Mouse (Mus musculus) neural tube, embryonic 10.5 days (tissue): ENCODE data around the gene Scarb2.

Source experiments
- DNase-seq: peaks from one replicate; pipeline ENCODE4 v3.0.0-alpha.2; 2017; ENCODE audit warnings: low spot score; ENCODE audit errors: extremely low spot score

Gene Scarb2

DNA sequence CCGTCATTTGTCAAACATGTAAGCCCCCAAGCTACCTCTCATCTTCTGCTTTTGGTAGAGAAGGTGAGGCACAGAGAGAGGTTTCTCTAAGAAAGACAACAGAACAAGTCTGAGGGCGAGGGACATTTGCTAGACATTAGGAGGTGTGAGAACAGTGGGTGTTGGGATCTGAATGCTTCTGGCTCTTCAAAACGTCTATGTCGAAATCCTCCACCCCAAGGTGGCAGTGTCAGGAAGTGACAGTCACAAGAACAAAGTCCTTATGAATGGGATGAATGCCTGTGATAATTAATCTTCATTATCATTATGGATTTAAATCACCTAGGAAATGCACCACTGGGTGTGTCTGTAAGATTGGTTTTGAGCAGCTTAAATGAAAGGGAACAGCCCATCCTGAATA is 11.3 kb downstream of the Scarb2 start:
- no peak for DNase-seq

DNA sequence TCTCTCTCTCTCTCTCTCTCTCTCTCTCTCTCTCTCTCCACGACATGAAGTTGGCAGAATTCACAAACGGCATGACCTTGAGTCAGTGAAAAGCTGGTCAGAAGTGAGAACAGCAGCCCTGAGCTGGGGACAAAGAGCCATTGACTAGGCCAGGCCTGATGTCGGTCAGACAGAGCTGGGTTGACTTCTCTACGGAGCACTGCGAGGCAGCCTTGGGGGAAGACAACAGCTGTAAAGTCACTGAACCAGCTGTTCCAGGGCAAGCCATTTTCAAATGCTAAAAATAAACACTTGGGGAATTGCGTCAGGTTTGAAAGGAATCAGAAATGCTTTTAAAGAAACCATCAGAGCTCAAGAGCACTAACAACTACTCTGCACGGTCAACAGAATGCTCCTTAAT is 13.2 kb downstream of the Scarb2 start:
- no peak for DNase-seq

DNA sequence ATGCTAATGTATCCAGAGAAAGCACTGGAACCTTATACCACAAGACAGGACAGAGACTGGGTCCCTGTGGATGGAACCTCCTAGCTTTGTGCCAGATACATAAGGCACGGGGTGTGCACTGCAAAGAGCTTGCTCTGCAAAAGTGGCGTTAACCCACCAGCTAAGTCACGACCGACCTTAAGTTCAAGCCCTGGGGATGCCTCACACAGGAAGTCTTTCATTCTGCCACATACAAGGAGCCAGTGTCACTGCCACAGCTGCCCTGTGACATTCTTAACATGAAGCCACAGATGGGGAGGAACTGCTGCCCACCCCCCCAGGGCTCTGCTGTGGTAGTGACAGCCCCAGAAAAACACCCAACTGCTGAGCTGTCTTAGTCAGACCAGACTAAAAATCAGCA is 15.9 kb downstream of the Scarb2 start:
- no peak for DNase-seq

DNA sequence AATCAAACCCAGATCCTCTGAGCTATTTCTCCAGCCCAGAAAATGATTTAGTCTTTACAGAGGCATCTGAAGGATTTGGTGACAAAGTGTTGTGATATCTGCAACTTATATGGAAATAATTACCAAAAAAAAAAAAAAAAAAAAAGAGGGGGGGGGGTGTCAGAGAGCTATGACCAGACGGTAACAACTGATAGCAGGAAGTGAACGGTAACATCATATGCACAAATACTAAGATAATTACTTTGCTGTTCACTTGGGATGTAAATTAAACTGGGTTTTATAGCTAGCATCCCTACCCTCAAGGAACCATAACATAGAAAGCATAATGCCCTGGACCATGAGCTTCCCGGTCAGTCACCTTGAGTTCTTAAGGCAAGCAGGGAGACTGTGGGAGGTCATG is 16.3 kb downstream of the Scarb2 start:
- DNase-seq: no peak

DNA sequence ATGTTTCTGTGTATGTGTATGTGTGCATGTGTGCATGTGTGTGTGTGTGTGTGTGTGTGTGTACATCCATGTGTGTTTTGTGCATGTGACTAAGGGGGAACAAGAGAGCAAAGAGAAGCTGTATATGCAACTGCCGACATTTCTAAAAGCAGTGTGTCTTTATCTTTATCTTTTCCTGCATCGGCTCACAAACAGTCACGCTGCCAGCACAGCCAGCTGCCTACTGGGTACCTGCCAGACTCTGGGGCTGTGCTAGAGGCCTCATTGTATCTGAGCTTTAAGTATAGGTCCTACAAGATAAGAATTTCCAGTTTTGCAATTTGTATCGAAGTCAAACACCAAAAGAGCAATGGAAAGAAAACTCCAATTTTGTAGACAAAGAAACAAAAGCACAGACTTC is 17.1 kb downstream of the Scarb2 start:
- DNase-seq: no peak

DNA sequence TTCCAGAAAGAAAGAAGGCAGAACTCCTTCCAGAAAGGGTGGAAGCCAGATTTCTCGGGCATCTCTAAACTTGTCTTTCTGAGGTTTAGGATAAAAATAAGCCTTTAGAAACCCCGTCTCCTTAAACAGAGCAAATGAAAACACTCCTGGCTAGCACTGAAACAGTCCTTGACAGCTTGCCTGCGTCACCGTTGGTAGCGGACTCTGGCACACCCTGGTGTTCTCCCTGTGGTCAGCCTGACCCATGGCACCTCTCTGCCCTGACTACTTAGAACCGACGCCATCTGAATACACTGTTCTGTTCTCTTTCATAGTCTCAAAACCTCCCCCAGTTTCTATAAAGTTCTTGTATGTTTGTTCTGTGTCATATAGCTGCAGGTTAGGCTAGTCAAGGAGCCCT is 17.7 kb downstream of the Scarb2 start:
- no peak for DNase-seq

DNA sequence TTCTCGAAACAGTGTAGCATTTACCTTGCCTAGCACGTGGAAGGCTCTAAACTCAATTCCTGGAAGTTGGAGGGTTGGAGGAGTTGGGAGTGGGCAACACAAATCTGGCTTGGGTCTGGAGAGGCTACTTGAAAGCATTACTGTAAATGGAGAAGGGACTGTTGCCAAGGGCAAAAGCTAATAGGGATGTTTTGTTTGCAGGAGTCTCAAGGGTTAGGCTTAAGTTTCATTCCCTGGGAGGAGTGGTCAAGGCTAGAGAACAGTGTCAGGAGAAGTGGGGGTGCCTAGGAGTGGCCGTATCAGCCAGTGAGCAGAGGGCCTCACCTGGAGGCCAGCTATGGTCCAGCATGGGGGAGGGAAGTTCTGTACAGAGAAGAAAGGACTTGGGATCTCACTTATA is 18.2 kb downstream of the Scarb2 start:
- no peak for DNase-seq

DNA sequence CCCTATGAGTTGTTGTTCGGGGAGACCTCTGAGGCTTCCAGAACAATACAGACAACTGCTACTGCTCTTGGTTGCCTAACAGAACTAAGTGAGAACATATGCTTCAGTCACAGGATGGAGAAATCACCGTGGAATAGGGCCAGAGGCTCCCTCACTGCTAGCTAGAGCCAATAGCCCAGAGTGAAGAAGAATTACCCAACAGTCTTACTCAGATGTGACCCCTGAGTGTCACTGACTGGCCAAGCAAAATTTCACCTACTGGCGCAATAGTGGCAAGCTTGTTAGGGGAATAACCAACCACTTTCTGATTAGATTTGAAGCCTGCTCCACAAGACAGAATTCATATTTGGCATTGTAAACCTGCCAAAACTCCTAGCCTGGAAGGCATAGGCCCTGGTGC is 19.9 kb downstream of the Scarb2 start:
- no peak for DNase-seq

DNA sequence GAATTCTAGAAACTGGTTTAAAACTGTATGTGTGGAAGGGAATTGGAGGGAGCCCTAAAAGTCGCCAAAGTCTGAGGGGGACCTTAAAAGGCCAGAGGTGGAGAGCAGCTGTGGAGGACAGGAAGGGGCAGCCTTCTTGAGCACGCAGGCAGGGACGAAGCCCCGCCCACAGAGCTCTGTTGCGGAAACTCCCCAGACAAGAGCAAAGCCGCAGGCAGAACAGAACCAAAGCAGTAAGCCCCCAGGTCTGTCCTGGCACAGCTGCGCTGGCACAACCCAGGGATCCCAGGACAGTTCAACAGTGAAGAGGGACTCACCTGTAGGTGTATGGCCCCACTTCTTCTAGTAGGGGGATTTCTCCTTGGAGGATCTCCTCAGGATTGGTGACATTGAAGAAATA is 21.8 kb downstream of the Scarb2 start:
- DNase-seq: no peak

DNA sequence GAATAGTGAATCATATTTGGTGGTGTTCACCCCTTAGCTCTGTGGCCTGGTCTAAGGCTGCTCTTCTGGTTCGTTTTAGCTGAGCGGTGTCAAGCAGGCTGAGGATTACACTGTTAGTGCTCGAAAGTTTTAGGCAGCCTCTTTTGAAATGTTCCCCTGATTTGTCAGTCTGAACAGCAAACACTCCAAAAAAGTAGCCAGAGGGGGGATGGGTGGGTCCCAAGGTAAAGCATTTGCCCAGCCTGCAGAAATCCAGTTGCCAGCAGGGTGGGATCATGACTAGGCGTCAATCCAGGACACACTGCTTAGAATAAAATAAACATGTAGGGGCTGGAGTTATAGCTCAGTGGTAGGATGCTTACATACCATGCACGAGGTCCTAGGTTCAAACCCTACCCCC is 33.8 kb downstream of the Scarb2 start:
- DNase-seq: no peak

DNA sequence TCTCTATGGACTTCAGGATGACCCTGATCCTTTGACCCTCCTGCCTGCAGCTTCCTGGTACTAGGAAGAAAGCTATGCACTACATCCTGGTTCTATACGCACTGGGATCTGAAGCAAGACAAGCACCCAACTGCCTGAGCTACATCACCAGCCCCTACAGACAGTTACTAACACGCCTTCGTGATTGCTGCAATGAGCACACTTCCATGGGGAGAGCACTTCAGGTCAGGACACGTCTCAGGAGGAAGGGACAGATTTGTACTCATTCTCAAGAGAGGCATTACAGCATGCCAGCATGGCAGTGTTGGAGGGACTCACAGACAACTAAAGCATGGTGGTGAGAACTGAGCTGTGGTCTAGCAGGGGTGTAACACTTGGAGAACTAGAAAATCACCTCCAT is 35.1 kb downstream of the Scarb2 start:
- DNase-seq: no peak

DNA sequence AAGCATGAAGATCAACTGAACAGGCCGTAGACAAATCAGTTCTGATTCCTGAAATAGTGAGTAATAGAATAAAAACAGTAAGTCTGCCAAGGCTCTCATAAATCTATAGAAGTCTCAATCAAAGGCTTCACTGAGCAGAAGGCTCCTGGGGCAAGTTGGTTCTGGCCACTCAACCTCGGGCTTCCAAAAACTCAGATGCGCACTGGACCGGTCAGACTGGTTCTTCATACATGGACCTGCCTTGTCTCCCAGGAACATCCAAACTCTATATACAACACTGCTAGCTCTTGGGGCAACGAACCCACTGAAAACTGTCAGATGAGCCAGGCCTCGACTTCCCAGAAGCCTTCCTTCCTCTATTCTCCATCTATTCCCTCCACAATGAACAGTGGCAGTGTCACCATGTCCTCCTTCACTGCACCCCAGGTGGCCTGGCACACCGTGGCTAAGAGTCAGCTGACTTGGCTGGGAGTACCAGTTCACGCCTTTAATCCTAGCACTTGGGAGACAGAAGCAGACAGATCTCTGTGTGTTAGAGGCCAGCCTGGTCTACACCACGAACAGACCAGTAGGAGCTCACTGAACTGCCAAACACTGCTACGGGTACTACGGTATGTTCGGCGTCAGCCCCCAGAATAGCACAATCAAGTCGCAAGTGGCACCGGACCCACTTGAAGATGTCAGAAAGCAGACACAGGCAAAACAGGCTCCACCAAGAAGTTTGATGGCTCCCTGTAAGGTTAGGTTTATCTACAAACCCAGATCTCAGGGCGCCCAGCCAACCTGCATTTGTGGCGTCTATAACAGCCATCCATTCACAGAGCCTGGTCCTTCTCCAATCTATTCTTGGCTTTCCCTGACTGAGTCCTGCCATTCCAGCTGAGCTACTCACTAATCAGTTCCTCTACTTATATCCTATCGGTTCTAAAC is 37.2 kb downstream of the Scarb2 start:
- no peak for DNase-seq

DNA sequence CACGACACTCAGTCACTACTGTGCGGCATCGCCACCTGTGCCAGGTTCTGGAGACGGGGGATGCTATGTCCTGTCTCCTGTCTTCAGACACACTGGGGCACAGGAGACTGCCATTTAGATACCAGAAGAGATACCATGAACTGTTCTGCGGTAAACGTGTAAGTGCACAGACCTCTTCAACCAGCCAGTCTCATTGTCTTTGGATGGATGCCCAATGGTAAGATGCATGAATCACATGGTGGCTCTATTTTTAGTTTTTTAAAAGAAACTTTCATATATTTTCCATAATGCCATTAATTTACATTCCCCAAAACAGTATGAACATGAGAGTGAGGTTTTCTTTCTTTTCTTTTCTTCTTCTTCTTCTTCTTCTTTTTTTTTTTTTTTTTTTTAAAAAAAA is 38.4 kb downstream of the Scarb2 start:
- no peak for DNase-seq

DNA sequence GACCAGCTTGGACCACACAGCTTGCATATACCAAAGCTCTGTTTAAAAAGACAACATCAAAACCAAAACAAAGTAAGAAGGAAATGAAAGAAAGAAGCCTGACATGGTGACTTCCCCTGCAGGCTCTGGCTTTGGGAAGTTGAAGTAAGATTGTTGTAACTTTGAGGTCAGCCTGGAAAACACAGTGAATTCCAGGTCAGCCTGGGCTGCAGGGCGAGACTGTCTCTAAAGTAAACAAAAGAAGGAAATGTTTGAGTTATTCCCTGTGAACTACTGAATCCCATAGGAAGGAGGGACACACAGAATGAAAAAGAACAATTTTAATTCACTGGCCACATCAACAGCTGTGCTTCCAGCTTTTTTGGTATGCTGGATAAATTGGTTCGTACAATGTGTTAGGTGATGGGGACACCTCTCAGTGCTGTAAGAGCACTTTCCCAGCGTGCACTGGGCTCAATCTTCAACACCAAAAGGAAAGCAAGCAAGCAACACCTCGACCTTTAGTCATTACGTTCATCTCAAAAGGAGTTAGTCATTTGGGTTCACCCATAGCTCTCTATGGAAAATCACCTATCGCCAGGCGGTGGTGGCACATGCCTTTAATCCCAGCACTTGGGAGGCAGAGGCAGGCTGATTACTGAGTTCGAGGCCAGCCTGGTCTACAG is 39.4 kb downstream of the Scarb2 start:
- no peak for DNase-seq

DNA sequence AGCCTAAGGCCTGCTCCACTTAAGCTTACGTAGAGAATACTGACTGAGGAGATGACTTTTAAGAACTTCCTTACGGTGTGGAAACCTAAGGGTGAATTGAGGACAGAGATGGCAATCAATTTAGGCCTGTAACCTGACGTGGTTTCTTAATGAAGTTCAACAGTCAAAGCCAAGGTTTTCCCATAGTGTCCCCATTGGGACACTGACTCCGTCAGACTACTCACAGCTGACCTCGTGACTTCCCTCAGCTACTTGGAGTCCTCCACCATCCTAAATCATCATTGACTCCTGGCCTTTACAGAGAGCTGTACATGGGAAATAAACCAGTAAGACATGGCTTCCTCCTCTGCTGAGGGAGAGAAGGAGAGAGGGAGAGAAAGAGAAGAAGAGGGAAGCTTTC is 41.1 kb downstream of the Scarb2 start:
- no peak for DNase-seq

DNA sequence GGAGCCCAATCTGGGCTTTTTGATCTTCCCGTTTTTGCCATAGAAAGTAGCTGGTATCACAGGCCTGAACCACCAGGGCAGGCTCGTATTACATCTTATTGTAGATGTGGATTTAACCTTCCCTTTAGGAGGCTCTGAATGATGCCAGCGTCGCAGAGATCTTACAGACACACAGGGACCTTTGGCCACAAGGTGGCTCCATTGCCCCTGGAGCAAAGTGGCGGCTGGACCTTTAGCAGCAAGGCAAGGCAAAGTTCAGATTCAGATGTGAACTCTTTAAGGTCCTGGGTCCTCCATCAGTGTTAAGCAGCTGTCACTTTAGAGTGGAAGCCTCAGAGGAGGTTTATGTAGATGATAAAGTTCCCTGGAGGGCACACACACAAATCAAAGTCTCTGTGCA is 45.3 kb downstream of the Scarb2 start:
- peak; percentile 52 for DNase-seq

DNA sequence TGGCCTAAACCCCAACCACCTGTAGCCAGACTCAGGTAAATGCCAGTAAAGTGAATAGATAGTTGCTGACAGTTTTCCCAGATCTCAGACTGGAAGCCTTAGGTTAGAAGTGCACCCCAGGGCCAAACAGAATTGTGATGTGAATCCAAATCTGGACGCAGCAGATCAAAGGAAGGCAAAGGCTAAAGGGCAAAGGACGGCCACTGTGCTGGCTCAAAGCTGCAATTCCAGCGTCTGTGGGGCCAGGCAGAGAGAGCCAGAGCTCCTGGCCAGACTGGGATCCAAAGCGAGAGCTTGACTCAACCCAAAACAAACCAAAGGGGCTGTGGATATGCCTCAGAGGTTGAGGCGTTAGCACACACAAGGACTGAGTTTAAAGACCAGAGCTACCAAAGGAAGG is 47.9 kb downstream of the Scarb2 start:
- no peak for DNase-seq

DNA sequence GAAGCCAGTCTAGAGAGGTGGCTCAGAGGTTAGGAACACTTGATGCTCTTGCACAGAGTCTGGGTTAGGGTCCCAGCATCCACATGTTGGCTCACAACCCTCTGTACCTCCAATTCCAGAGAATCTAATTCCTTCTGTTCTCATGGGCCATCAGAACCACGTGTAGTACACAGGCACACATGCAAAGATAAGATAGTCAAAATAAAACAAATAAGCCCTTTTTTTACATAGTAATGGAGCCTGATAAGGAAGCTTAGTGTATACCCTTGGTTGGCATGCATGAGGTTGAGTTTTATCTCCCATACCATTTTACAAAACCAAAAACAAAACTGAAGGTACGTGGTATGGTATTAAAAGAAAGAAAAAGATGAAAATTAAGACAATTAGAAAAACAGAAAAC is 49.2 kb downstream of the Scarb2 start:
- DNase-seq: no peak

DNA sequence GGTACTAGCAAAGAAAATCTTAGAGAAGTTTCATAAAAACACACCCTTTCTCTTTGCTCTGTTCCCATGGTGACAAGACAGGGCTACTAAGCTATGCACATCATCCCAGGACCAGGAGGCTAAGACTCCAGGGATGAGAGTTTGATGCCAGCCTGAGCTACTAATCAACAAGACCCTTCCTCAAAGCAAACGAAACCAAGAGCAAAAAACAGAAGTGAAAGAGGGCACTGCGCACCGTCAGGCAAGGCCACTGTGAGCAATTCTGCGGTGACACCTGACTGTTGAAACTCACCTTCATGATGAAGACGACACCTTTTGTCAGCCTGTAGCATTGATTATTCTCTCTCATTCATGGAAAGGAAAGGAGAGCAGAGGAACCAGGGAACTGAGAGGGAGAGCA is 53.8 kb downstream of the Scarb2 start:
- DNase-seq: no peak

DNA sequence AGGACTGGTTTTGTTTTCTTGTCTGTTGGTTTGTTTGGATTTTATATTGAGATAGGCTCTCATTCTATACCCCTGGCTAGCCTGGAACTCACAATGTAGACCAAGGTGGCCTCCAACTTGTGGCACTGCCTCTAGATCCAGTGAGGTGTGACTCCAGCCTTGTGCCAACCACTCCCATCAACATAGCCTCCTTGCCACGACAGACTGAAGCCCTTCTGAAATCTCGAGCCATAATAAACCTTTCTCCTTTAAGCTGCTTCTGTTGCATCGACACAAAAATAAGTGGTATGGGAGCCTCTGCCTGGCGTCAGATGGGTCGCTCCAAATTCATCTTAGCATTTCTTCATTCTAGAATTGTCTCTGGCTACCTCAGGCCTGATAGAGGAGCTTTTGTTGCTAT is 59.9 kb downstream of the Scarb2 start:
- DNase-seq: no peak

DNA sequence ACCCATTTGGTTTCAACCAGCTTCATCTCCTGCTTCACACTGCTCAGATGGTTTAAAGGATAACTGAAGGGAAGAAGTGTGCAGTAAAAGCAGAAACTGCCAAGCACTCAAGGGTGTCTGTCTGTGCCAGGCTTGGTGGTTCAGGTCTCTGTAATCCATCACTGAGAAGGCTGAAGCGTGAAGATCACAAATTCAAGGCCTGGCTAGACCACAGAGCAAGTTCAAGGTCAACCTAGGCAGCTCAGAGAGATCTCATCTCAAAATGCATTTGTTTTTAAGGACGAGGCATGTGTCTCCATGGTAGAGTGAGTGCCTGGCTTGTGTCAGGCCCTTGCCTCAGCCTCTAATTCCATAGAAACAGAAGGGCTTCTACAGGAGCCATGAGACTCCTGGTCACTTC is 61.6 kb downstream of the Scarb2 start:
- DNase-seq: no peak

DNA sequence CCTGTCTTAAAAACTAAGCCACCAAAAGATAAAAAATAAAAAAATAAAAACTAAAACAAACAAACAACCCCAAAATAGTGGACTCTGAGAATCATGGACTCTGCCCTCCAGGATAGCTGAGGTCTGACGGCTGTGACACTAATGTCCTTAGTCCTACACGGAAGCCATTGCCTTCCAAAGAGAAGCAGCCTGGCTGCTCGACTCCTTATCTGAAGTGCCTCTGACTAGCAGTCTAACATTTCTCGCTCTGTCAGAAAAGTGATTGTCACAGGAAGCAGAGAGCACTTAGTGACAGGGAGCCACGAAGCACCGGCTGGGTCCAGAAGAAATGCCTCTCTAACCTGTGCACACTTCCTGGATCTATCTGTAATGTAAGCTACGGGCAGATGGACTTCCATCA is 63.7 kb downstream of the Scarb2 start:
- no peak for DNase-seq

DNA sequence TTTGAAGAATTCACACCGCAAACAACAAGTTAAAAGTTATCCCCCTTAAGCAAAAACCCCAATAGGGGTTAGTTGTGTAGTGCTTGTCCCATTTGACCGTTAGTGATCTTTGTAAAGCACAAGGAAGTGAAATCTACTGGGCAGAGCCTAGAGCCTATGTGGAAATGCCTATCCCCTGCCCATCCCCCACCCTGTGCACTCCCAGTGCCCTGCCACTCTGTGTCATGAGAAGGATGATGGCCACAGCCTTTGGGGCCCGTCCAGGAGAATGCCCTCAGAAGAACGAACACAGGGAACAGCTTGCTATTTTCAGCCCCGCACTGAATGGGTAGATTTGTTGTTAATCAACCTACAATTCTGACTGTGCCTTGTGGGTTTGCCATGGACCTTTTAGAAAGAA is 65.1 kb downstream of the Scarb2 start:
- DNase-seq: no peak
